Mouse (Mus musculus): ENCODE results near the gene Ccdc63. TPM values are rescaled to one million over a fixed set of nuclear protein-coding genes. Genes with fewer than 3 reads are reported as not detected.
"Not testable (repeated sequence)": the region's sequence is repeated elsewhere in the genome, so short reads cannot be mapped to it uniquely, and the experiment has no call there.

Gene Ccdc63
- polyA plus RNA-seq, 1 experiment from 2014 or later, result not detected

- WGBS, result 55% methylated on average over 10 of the region's 10 CpGs
- Histone ChIP-seq H3K9me3 (replicated peaks) (no peaks in the 10 kb centered on the region), H3K4me1 (0 out of 2 replicates have a peak, but pooled peaks cover 3% of the 10 kb centered on the region), H3K36me3 (no peaks in the 10 kb centered on the region), H3K27me3 (no peaks in the 10 kb centered on the region), H3K4me3 (no peak overlapping the region), H3K27ac (0 out of 2 replicates have a peak overlapping the region, but pooled peaks have one; percentile 30), H3K9ac (no peak overlapping the region), H3K4me2 (replicated peaks) (no peak overlapping the region)
- no peak for ATAC-seq (ENCODE audit: low FRiP score)
These were observed 5.5 kb upstream of the Ccdc63 start for GRCm38 (mm10) chr5:122146056-122146580.

- Histone ChIP-seq H3K4me1 (0 out of 2 replicates have a peak, but pooled peaks cover 3% of the 10 kb centered on the region), H3K9ac (no peak overlapping the region), H3K27me3 (no peaks in the 10 kb centered on the region), H3K36me3 (no peaks in the 10 kb centered on the region), H3K4me3 (no peak overlapping the region), H3K27ac (peak overlapping the region; percentile 40), H3K9me3 (replicated peaks) (no peaks in the 10 kb centered on the region), H3K4me2 (replicated peaks) (no peak overlapping the region)
- no peak for ATAC-seq (ENCODE audit: low FRiP score)
- 65% methylated on average over 15 of the region's 15 CpGs for WGBS
These were observed 4.9 kb upstream of the Ccdc63 start for GRCm38 (mm10) chr5:122145381-122146055.

GRCm38 (mm10) chr5:122144825-122145224 is 4.2 kb upstream of the Ccdc63 start:
- no peak overlapping the region for H3K9ac ChIP-seq
- no peak overlapping the region for H3K4me2 ChIP-seq (replicated peaks)
- H3K27ac ChIP-seq, result no peak overlapping the region
- H3K27me3 ChIP-seq, result no peaks in the 10 kb centered on the region
- no peak overlapping the region for H3K4me3 ChIP-seq
- H3K4me1 ChIP-seq, result 0 out of 2 replicates have a peak, but pooled peaks cover 3% of the 10 kb centered on the region
- ATAC-seq (ENCODE audit: low FRiP score), result no peak
- H3K36me3 ChIP-seq, result no peaks in the 10 kb centered on the region
- H3K9me3 ChIP-seq (replicated peaks), result no peaks in the 10 kb centered on the region
- WGBS, result 93% methylated on average over 4 of the region's 4 CpGs

GRCm38 (mm10) chr5:122143543-122143942 is 2.9 kb upstream of the Ccdc63 start:
- H3K9me3 ChIP-seq (replicated peaks), result no peaks in the 10 kb centered on the region
- H3K4me2 ChIP-seq (replicated peaks), result no peak overlapping the region
- WGBS, result 90% methylated on average over 15 of the region's 15 CpGs

GRCm38 (mm10) chr5:122142230-122142992 is 1.8 kb upstream of the Ccdc63 start:
- WGBS, result 57% methylated on average over 8 of the region's 8 CpGs
- no peak overlapping the region for H3K4me2 ChIP-seq (replicated peaks)
- ATAC-seq (ENCODE audit: low FRiP score), result no peak
- no peak overlapping the region for H3K27ac ChIP-seq
- H3K4me3 ChIP-seq, result no peak overlapping the region
- H3K9me3 ChIP-seq (replicated peaks), result no peaks in the 10 kb centered on the region
- H3K4me1 ChIP-seq, result no peaks in the 10 kb centered on the region
- no peaks in the 10 kb centered on the region for H3K36me3 ChIP-seq
- H3K27me3 ChIP-seq, result no peaks in the 10 kb centered on the region
- no peak overlapping the region for H3K9ac ChIP-seq

More at GRCm38 (mm10) chr5:122143543-122143942, 2.9 kb upstream of the Ccdc63 start:
- Histone ChIP-seq H3K9ac (no peak overlapping the region), H3K27ac (no peak overlapping the region), H3K4me1 (0 out of 2 replicates have a peak, but pooled peaks cover 3% of the 10 kb centered on the region), H3K4me3 (no peak overlapping the region), H3K36me3 (no peaks in the 10 kb centered on the region), H3K27me3 (no peaks in the 10 kb centered on the region)
- no peak for ATAC-seq (ENCODE audit: low FRiP score)

GRCm38 (mm10) chr5:122139771-122140170 is 852 bp downstream of the Ccdc63 start:
- H3K9ac ChIP-seq; H3K4me3 ChIP-seq; H3K4me1 ChIP-seq; H3K9me3 ChIP-seq (replicated peaks); H3K27me3 ChIP-seq; ATAC-seq (ENCODE audit: low FRiP score); H3K36me3 ChIP-seq; H3K27ac ChIP-seq; H3K4me2 ChIP-seq (replicated peaks): not testable (repeated sequence)
- 50% methylated on average over 2 of the region's 2 CpGs for whole genome bisulfite sequencing

GRCm38 (mm10) chr5:122138856-122139255 is 1.8 kb downstream of the Ccdc63 start:
- no peak overlapping the region for H3K9ac ChIP-seq
- H3K9me3 ChIP-seq (replicated peaks), result no peaks in the 10 kb centered on the region
- H3K36me3 ChIP-seq, result no peaks in the 10 kb centered on the region
- H3K27ac ChIP-seq, result no peak overlapping the region
- H3K27me3 ChIP-seq, result no peaks in the 10 kb centered on the region
- no peaks in the 10 kb centered on the region for H3K4me1 ChIP-seq
- WGBS, result 75% methylated on average over 15 of the region's 15 CpGs
- no peak for ATAC-seq (ENCODE audit: low FRiP score)
- no peak overlapping the region for H3K4me2 ChIP-seq (replicated peaks)
- H3K4me3 ChIP-seq, result no peak overlapping the region

GRCm38 (mm10) chr5:122136508-122137408 is 3.9 kb downstream of the Ccdc63 start:
- H3K9ac ChIP-seq, result no peak overlapping the region
- H3K36me3 ChIP-seq, result no peaks in the 10 kb centered on the region
- peaks cover 9% of the 10 kb centered on the region for H3K4me1 ChIP-seq
- WGBS, result 86% methylated on average over 14 of the region's 14 CpGs
- H3K4me2 ChIP-seq (replicated peaks), result no peak overlapping the region
- H3K4me3 ChIP-seq, result no peak overlapping the region
- H3K27ac ChIP-seq, result no peak overlapping the region
- H3K9me3 ChIP-seq (replicated peaks), result no peaks in the 10 kb centered on the region
- H3K27me3 ChIP-seq, result peaks cover 12% of the 10 kb centered on the region
- ATAC-seq (ENCODE audit: low FRiP score), result no peak

- H3K9me3 ChIP-seq (replicated peaks), result no peaks in the 10 kb centered on the region
- WGBS, result 62% methylated on average over 3 of the region's 3 CpGs
- H3K27me3 ChIP-seq, result peaks cover 13% of the 10 kb centered on the region
- no peak overlapping the region for H3K4me3 ChIP-seq
- ATAC-seq (ENCODE audit: low FRiP score), result no peak
- no peak overlapping the region for H3K4me2 ChIP-seq (replicated peaks)
- H3K36me3 ChIP-seq, result no peaks in the 10 kb centered on the region
- H3K9ac ChIP-seq, result no peak overlapping the region
- no peak overlapping the region for H3K27ac ChIP-seq
- H3K4me1 ChIP-seq, result peaks cover 9% of the 10 kb centered on the region
These were observed 5.2 kb downstream of the Ccdc63 start for GRCm38 (mm10) chr5:122135290-122135882.

- H3K4me2 ChIP-seq (replicated peaks), result no peak overlapping the region
- ATAC-seq (ENCODE audit: low FRiP score), result no peak
- H3K27me3 ChIP-seq, result peaks cover 13% of the 10 kb centered on the region
- H3K4me3 ChIP-seq, result no peak overlapping the region
- WGBS, result 92% methylated on average over 14 of the region's 14 CpGs
- H3K9ac ChIP-seq, result no peak overlapping the region
- H3K9me3 ChIP-seq (replicated peaks), result no peaks in the 10 kb centered on the region
- H3K27ac ChIP-seq, result no peak overlapping the region
- peaks cover 9% of the 10 kb centered on the region for H3K4me1 ChIP-seq
- H3K36me3 ChIP-seq, result no peaks in the 10 kb centered on the region
These were observed 6.0 kb downstream of the Ccdc63 start for GRCm38 (mm10) chr5:122134395-122135289.

GRCm38 (mm10) chr5:122133050-122133389 is 7.6 kb downstream of the Ccdc63 start:
- 95% methylated on average over 9 of the region's 9 CpGs for WGBS
- H3K9me3 ChIP-seq (replicated peaks), result no peaks in the 10 kb centered on the region
- peaks cover 13% of the 10 kb centered on the region for H3K27me3 ChIP-seq
- H3K4me1 ChIP-seq, result peaks cover 12% of the 10 kb centered on the region
- H3K4me3 ChIP-seq, result no peak overlapping the region
- no peak overlapping the region for H3K4me2 ChIP-seq (replicated peaks)
- no peak overlapping the region for H3K9ac ChIP-seq
- no peak for ATAC-seq (ENCODE audit: low FRiP score)
- no peaks in the 10 kb centered on the region for H3K36me3 ChIP-seq
- H3K27ac ChIP-seq, result no peak overlapping the region
